Mouse (Mus musculus) adipocyte (in vitro differentiated cells): ENCODE results near the gene Rhot2.

Experiments used
- DNase-seq: peaks from one replicate; pipeline ENCODE4 v3.0.0-alpha.2; 2016; ENCODE audit warnings: low spot score

Gene Rhot2

DNA sequence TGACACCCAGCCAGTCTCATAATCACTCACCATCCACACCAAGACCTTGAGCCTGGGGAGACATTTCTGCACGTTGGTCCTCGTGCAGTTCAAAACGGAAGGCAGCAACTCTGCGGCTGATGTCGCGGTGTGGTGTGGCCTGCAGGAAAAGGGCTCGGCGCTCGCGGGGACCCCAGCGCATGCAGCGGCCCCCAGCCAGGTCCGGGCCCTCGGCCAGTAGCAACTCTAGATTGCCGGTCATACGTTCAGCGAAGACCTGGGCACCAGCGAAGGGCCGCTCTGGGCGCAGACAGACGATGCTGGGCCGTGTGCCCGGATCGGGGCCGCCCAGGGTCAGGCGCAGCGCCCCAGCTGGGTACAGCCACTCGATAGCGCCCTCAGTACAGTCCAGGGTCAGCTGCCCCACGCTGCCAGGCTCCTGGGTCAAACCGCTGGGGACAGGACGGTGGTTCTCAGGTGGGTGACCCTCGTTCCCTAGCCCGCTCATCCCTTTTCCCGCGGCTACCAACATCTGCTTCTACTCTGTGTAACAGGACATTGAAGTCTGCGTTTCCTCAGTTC, 48.4 kb downstream of the Rhot2 start:
- DNase-seq, result peak; percentile 32

- DNase-seq, result peak; percentile 92
Observed at GRCm38 (mm10) chr17:25795609-25796092, 49.0 kb downstream of the Rhot2 start, which contains the start of gene AC134908.4. AC134908.4 (minus strand) TSS chr17:25795659.

DNA sequence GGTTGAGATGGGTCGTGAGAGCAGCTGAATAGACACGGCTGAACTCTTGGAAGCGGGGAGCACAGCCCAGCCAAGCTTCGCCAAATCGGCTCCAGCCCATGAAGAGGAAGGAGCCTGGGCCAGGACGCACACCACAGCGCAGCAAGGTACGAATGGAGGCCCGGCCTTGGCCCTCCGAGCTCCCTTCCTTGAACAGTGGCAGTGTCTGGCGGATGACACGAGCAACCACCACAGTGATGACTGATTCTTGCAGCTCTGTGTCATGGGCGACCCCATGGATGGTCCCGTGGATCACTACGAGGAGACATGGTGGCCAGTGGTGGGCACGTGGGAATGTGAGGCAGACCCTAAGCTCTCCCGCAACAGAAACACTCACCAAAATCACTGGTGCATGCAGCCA, 49.7 kb downstream of the Rhot2 start:
- no peak for DNase-seq

GRCm38 (mm10) chr17:25794197-25794596, 50.5 kb downstream of the Rhot2 start:
- no peak for DNase-seq

GRCm38 (mm10) chr17:25792615-25793014, 52.0 kb downstream of the Rhot2 start, which contains the start of gene Fam173a:
Fam173a (minus strand) TSS chr17:25792901.
- DNase-seq, result peak; percentile 80

DNA sequence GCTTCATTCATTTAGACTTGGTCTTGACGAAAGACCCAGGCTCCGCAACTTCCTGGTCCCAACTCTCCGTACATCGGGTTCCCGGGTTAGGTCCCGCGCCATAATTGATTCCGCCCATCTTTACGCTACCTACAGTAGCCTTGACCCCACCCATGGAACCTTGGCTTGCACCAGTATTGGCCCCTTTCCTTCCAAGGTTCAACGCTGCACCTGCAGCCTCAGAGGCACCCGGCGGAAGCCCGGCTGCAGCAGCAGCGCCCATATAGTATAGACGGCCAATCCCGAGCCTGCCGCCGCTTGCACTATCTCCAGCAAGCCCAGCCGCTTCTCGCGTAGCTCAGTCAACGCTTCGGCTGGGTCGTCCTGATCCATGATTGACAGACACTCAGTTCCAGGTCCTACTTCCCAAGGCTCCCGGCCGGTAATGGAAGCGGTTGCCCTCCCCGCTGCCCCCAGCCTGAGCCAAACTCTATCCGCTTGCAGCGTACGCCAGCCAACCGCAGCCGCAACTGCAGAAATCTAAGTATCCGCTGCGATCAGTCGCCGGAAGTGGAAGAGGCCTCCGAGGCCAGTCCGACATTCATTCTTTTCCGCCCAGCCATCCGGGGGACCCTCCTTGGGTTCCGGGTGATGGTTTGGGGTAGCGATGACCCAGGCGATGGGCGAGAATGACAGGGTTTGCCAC, 52.7 kb downstream of the Rhot2 start:
- DNase-seq, result peak; percentile 89

DNA sequence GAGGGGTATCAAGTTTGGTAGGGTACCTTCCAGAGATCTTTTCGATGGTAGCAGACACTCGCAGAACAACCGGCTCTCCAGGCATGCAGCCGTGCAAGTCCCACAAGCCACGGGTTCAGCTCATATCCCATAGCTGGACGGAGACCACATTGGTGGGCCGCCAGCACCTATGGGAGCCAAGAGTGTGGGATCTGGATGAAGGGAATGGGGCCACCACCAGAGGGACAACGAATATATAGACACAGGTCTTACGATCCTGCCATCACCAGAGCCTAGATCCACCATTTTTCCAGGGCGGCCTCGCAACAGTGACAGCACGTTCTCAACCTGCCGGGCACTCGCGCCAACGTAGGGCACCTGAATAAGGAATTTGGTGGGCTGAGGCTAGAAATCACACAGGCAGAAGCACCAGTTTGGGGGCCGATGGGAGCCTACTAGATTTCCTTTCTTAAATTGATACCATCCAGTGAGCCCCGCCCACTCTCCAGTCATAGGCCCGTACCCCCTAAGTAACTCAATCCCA, 53.3 kb downstream of the Rhot2 start:
- no peak for DNase-seq
